Mouse (Mus musculus): ENCODE data around the gene Col8a2.

Col8a2 gene

DNA sequence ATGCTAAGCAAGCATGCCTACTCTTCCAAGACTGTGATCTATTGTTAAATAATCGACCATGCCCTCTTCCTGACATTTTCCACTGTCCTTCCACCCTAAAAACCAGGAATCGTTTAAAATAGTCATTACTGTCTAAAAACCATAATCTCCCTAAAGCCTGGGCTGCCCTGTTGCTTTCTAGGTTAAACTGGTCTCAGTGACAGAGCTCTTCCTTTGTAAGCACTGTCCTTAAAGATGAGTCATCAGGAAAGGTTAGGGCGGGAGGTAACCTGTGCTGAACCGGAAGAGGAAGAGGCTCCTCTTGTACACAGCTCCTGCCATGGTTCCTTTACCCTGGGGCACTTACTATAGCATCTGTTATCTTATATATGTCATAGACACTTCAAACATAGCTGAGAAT is 52.9 kb downstream of the Col8a2 start:
- DNase-seq, result no peak

DNA sequence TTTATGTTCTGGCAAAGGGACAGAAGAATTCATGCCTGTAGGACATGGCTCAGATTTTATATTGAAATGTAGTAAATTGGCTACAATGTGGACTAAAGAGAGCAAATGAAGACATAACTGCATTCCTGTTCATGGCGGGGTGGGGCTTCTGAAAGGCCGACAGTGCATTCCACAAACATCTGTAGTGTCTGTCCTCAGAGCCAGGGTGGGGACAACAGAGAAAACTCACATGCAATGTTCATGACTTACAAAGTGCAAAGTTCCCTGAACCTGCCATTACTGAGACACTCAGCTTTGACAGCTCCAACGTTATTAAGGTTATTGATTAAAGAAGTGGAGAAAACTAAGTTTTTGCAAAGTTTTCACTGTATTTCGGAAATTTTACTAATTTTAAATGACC is 56.9 kb downstream of the Col8a2 start:
- DNase-seq, result peak; percentile 45

DNA sequence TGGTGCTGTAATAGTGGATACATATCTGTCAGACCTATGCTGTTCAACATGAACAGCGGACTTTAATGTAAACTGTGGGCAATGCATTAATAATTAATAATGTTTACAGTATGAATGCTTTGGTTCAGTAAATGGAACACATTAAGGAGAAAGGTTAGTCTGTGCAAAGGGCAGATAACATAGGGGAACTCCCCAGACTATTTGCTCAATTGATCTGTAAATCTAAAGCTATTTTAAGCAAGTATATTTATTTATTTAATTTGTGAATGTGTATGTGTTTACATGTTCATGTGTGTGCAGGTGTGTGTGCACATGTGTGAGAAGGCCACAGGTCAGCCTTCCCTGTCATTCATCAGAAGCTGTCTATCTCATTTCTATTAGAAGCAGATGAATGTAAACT is 73.5 kb downstream of the Col8a2 start:
- no peak for DNase-seq
